Mouse (Mus musculus): ENCODE data around the gene Mybphl.

Mybphl gene

DNA sequence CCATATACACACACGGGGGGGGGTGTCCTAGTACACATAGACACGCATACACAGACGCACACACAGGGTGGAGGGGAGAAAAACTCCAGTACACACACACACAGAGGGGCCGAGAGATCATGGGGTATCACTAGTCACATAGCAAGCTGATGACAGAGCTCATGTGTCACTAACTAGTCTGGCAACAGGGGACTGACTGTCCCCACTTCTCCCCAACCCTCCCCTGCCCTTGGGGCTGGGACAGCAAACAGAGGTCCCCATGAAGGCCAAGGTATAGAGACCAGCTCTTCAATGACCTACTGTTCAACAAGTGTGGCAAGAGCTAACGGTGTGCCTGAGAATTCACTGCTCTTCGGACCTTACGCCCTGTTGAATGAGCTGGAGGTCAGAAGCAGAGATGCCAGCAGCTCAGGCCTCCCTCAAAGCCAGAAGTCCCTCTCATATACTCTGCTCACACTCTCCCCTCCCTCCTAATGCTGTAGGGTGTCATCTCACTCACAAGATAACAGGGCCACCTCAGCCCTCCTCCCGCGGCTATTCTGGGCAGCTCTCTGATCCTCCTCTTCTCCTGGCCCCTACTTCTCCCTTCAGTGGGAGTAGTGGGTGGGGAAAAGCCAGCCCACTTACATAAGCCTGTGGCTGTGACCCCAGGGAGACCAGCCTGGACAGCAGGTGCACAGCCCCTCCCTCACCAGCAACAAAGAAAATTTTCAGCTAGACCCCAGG is at the start of gene Mybphl:
TSS of gene Mybphl (plus strand) at position 642 of the 726 bp plus-strand sequence.
- DNase-seq, result no peak

DNA sequence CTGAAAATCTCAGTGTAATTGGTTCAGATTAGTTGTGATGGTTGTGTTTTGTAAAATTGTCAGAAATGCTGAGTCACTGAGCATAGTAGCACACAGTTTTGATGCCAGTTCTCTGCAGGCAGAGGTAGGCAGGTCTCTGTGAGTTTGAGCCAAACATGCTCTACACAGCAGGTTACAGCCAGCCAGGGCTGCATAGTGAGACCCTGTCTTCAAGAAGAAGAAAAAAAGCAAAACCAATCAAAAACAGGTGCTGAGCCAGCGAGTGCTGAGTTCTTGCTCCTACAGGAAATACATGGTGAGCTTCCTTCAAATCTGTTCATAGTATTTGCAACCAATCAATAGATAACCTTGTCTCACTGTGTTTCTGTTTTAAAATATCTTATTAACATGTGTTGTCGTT is 46.2 kb upstream of the Mybphl start:
- no peak for DNase-seq

DNA sequence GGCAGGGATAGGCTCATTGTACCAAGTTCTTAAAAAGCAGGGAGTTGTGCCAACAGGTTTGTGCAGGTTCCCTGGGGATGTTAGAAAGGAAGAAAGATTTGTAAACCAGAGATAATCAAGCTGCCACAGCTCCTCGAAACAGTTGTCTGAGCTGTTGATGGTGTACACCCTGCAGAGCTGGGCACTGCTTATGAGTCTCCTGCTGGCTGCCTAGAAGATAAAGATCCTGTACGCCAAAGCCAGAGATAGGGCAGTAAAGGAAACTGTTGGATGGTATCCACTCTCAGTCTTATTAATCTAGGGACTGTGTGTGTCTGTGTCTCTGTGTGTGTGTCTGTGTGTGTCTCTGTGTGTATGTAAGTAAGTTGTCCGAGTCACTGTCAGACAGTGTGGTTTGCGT is 43.0 kb upstream of the Mybphl start:
- no peak for DNase-seq

DNA sequence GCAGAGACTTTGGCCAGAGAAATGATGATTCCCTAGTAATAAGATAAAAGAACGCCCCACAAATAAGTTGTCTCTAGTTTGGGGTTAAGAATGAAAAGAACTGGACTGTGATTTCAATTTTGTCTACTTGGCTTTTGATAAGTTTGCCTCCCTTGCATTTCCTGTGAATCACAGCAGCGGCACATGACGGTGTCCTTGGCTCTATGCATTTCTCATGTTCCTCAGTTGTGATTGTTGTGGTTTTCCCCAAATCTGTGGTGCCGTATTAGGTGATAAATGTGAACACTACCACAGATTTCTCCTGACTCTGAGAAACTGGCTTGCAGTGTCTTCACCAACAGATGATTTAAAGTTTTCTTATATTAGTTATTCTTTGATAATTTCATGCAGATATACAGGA is 42.6 kb upstream of the Mybphl start:
- DNase-seq, result no peak

DNA sequence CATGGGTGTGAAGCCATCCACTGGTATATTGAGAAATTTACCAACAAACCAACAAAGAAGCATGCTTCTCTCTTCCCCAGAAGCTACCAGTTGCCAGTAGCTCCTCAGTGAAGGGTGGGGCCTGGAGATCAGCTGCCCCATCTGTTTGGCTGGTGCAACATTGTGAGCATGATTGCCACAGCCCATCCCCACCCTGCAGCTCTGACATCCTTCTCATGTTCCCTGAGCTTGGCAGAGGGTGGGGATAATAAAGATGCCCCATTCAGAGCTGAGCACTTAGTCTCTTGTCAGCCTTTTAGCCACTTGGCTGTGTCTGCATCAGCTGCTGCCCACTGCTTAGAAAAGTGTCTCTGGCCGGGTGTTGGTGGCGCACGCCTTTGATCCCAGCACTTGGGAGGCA is 41.7 kb upstream of the Mybphl start:
- DNase-seq, result no peak

DNA sequence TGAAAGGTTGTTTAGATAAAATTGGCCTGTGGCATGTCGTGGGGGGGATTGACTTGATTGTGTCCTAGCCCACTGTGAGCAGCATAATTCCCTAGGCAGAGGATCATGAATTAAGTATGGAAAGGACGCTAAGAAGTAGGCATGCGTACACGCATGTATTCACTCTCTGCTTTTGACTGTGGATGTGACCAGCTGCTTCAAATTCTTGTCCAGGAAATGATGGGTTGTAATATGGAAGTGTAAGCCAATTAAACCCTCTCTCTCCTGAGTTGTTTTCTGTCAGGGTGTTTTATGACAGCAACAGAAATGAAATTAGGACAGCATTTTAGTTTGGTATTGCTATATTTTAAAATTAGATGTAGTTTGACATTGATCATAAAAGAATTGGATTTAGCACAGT is 39.9 kb upstream of the Mybphl start:
- no peak for DNase-seq

DNA sequence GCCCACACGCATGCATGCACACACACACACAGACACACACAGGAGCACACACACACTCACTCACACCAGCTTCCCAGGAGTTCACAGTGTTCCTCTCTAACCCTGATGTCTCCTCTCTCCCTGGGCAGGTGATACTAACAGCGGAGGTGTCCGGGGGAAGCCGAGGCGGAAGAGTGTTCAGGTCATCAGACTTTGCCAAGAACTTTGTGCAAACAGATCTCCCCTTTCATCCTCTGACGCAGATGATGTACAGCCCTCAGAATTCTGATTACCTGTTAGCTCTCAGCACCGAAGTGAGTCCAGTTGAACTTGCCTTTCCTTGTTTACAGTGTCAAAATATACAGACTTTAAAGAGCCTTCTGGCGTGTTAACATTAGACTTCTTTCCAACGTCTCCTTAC is 39.2 kb upstream of the Mybphl start:
- no peak for DNase-seq

DNA sequence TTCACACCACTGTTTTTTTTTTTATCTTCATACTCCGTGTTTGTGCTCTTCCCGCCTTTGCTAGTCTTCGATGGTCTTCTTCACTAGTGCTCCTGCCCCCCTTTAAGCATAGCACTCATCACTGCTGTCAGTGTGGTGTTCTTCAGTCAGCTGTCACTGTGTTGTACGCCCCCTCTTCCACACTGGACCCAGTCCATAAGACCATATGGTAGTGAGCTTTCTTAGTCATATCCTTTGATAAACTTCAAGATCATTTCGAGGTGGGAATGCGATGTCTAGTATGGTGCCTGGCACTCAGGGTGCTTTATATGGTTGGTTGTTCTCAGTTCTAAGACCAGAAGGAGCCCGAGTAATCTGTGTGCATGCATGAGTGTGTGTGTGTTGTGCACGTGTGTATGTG is 37.4 kb upstream of the Mybphl start:
- DNase-seq, result no peak

DNA sequence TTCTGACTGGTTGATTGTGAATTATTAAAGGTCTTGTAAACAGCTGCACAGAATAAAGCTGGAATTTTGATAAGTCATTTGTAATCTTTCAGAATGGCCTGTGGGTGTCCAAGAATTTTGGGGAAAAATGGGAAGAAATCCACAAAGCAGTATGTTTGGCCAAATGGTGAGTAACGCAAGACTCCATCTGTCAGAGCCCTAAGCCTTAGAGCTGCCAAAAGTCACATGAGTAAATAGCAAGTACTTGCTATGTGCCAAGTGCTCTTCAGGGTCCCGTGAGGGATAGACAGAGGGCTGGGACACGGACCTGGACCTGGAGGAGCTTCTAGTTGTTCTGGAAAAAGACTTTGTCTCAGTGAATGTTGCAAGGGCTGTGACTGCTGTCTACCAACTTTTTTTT is 36.8 kb upstream of the Mybphl start:
- DNase-seq, result peak in 1 of 2 experiments; percentile 2

DNA sequence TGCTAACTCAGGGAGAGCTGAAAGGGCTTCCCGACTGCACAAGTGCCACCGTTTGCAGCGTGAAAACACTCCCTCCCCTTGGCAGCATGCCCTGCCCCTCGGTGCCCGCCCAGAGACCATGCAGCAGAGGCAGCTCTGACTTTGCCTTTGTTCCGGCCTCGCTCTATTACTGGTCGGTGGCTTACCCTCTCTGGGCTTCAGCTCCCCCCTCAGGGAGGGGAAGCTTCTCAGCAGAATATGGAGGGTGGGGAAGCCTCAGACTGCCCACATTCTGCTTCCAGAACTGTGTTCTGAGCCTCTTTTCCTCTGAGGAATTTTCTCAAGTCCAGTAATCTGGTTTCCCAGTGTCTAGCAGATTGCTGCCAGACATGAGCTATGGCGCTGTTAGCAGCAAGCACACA is 36.3 kb upstream of the Mybphl start:
- DNase-seq, result peak; percentile 14 to 26

DNA sequence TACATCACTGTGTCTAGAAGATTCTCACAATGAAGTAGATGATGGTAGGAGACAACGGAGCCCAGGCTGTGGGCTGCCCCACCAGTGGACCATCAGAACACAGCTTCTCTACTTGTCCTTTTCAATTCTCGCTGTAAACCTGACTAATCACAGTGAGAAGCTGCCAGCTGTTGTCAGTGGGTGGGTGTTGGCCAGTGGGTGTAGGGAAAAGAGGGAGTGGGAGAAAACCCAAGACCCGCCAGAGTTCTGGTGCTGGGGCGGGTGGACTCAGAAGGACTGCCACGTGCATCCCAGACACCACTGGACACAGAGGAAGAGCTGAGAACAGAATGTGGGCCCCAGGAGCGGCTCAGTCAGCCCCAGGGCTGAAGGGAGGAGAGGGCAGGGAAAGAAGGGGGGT is 33.9 kb upstream of the Mybphl start:
- no peak for DNase-seq

DNA sequence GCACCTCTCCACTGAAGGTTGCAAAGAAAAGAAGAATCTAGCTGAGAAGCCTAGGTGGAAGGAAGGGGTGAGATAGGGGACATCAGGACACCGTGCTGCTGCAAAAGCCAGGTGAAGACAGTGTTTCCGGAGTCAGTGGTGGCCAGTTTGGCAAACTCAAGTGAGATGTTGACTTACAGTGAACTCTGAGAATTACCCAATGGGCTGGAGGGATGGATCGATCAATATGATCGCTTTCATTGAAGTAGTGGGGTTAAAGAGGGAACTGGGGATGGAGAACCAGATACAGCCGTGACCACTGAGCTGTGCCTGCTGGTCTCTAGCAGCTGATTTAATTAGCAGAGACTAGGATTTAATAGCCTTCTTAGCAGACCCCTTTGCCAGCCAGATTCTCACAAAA is 27.8 kb upstream of the Mybphl start:
- no peak for DNase-seq

DNA sequence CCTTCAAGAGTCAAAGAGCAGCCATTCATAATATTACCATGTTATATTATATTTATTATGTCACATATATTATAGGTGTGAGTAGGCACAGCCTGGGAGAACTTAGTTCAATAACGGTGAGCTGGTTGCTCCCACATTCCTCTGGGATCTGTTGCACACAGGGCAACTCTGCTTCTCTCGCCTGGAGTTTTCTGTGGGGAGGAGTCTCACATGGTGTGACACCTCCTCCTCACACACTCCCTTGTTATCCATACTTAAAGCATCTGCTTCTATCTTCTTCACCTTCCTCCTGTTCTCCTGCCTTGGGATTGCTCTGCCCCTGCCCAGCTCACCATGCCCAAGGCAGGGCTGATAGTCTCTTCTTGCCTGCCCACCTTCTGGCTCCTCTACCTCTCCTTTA is 23.7 kb upstream of the Mybphl start:
- no peak for DNase-seq

DNA sequence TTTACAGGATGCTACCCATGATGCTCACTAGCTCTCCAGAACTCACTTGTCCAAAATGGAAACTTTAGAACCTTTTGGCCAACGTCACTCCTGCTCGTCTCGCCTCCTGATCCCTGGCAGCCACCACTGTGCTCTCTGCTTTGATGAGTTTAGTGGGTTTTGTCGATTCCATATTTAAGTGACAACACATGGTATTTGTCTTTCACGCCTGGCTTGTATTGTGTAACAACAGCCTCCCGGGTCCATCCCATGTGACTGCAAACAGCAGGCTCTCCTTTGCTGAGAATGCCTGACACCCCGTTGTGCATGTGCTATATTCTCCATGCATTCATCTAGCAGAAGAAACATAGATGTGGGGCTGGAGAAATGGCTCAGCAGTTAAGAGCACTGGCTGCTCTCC is 22.5 kb upstream of the Mybphl start:
- DNase-seq, result no peak

DNA sequence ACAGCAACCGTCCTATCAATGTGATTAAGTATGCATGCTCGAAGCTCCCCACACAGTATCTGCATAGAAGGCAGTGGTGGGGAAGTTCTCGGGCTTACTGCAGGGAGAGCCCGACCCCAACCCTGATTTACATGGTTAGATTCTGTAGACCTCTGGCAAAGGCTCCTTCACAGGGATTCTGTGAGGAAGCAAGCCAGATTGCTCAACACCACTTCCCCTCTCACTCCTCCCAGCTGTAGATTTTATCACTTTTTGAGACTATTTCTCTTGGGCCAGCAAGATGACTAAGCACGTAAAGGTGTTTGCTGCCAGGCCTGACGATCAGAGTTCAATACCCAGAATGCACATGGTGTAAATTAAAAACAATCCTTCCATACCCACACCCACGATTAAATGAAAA is 18.9 kb upstream of the Mybphl start:
- no peak for DNase-seq

DNA sequence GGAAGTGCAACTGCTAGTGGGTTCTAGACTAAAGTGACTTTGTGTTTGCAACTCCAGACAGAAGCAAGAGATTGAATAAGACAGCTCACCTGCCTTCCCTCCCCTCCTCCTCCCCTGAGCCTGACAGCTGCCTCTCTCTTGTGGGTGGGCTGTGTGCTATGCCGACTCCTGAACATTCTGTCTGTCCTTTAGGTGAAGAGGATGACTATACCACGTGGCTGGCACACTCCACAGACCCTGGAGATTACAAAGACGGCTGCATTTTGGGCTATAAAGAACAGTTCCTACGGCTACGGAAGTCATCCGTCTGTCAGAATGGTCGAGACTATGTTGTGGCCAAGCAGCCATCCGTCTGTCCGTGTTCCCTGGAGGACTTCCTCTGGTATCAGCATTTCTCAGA is 16.3 kb upstream of the Mybphl start:
- no peak for DNase-seq

DNA sequence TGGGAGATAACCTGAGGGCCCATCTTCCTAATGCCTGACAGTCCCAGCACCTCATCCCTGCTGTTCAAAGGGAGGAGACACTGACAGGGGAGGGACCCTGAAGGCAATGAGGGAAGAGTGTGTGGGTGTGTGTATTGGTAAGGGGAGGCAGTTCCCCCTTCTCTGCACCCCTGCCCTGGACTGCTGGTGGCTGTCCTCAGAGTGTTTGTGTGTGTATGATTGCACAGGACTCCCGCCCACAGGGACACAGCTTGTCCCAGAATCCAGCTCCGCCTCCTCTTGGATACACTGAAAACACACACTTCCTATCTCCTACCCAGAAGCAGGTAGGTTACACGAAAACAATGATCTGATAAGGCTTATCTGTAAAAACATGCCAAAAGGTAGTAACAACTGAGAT is 9.5 kb upstream of the Mybphl start:
- DNase-seq, result no peak

DNA sequence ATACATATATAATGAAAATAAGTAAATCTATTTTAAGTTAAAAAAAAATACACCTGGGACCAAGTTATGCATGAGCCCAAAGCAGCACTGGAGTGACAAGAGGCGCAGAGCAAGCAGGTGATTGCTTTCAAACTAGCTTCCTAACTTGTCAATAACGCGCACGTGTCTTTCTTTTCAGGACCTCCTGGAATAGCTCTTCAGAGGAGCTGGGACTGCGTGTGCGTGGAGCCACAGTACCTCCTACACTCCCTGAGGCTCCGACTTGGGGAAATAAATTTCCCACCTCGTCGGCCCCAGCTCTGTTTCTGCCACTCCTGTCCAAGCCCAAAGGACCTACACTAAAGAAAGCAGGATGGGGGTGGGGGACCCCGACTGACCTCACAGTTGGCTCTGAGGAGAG is 7.7 kb upstream of the Mybphl start:
- no peak for DNase-seq

DNA sequence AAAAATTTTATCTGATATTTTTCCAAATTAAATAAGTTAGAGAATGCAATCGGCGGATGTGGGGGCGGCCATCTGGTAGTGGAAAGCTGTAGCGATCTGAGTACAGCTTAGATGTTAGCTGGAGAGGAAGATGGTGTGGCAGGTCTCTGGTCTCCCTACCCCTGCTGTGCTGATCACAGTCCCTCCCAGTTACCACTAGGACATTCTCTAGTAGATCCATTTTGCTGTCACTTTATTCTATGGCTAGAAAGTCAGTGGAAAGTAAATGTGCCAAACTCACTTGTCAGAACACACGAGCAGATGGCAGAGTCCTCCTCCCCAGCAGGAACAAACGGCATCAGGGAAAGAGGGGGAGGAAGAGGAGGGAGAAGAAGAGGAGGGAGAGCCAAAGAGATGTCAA is 6.3 kb upstream of the Mybphl start:
- DNase-seq, result no peak

DNA sequence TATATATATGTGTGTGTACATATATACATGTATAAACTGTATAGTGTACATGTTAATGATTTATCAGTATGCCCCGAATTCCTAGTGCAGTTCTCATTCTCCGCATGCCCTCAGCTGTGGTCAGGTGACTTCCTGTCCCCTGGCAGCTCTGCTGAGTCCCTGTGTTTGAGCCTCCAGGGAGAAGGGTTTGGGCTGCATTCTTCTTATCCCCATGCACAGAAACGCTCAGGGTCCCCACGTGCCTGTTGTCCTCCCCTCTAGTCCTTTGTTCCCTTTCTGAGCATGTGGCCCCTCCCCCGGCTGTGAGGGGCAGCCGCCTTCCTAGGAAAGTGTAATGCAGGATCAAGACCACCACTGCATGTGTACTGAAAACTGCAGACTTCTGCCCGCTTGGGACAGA is 3.8 kb upstream of the Mybphl start:
- no peak for DNase-seq

DNA sequence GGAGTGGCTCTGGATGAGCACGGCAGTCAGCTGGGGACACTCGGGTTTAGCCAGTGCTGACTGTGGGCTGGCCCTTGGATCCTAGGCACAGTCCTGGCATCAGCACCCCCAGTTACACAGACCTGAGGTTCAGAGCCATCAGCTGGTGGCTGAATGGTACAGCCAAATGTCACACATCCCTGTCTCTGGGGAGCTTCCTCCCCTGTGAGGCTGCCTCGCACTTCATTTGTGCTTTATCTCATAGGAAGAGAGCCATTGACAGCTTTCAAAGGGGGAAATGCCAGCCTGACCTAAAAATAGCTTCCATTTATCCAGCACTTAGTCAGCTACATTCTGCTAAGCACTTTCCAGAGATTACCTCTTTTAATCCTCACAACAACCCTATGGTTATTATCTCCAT is 1.1 kb upstream of the Mybphl start:
- no peak for DNase-seq

DNA sequence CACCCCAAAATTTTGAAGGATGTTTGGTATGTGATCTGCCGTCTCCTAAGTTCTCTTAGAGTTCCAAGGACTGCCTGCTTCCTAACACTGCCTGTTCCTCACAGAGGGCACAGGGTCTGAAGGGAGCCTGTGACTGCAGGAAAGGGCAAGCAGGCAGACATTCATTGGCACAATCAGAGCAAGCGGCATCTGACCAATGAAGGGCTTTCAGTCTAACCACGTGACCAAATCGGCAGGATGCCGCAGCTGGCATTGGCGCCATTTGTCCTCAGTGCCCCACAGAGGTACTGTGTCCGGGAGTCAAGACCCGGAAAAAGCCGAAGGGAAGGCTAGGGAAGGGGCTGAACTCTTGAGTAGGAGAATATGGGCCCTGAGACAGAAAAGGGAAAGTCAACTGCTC is 2.5 kb downstream of the Mybphl start:
- no peak for DNase-seq

DNA sequence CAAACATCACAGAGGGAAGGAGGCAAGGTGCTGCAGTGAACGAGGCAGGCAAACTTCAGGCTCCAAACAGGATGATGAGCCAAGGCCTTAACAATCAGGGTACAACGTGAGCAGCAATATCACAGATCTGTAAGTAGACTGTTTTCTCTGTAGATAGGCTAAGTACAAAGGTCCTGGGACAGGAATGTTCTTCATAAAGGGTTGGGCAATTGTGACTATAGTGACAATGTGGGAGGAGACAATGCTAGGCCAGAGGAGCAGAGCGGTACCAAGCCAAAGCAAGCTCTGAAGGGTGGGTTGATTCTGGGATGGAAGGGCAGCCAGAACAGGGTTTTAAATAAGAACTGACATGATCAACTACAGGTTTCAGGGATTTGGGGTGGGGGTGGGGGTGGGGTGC is 3.1 kb downstream of the Mybphl start:
- no peak for DNase-seq

DNA sequence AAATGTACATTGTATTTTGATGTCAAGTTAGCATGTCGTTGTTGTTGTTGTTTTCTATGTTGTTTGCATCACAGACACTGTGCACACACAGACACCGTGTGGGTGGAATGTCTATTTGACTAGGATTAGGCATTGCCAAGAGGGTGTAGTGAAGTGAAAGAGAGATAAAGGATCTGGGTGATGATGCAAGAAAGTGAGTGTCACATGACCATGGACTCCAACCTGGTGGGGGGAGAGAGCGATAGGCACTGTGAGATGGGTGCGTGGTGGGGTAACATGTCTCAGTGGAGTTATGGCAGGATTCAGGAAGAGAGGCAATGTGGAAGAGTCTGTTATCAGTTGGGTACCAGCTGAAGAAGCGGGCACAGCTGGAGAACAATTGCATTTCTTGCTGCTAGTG is 4.0 kb downstream of the Mybphl start:
- DNase-seq, result no peak

DNA sequence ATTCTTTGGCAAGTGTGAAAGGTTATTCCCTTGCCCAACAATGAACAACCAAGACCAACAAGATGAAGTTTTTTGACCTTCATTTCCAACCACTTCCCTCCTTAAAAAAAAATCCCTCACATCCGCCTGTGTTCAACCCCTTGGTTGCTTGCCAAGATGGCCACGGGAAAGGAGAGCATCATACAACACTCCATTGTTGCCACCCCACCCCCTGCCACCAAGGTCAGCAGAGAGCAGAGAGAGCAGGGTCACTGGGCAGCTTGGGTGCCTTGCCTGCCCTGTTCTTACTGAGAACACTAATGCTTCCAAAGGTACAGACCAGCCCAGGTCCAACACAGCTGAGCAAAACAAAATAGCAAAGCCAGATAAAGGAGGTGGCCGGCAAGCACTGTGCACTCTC is 7.6 kb downstream of the Mybphl start:
- no peak for DNase-seq

DNA sequence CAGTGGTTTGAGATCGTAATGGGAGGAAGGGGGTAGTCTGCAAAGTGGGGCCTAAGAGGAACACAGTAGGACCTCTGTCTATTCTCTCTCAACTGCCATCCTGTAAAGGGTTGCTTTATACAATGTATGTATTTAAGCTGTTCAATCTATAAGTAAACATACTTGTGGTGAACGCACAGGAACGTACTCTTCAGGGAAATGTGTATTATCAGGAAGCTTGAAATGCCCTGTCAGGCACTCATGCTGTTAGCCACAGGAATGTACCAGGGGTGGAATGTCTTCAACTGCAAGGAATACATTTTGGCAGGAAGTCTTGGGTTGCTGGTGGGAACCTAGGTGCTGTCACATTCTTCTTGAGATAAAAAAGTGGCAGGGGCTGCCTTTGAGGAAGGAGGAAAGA is 8.0 kb downstream of the Mybphl start:
- no peak for DNase-seq
